Mouse (Mus musculus): Measurements from ENCODE around the gene Cers4. TPM values are rescaled to one million over a fixed set of nuclear protein-coding genes. Genes with fewer than 3 reads are reported as not detected.

Cers4 gene
- polyA plus RNA-seq, 1 experiment from 2014 or later = 58.8 TPM

GRCm38 (mm10) chr8:4521472-4521871 lies 28.6 kb downstream of the Cers4 start:
- H3K9ac ChIP-seq (ENCODE audit: low read depth, low read length) = no peak overlapping the region
- 87% methylated on average over 4 of the region's 4 CpGs for WGBS
- no peak for ATAC-seq
- H3K36me3 ChIP-seq (ENCODE audit: control insufficient read depth, insufficient read depth, low read length) = peaks cover 44% of the 10 kb centered on the region
- H3K27ac ChIP-seq (ENCODE audit: low read length) = no peak overlapping the region
- no peaks in the 10 kb centered on the region for H3K27me3 ChIP-seq (ENCODE audit: control insufficient read depth, insufficient read depth, low read depth, low read length)
- H3K9me3 ChIP-seq (replicated peaks; ENCODE audit: control insufficient read depth, low read length, poor library complexity, severe bottlenecking) = no peaks in the 10 kb centered on the region
- H3K4me1 ChIP-seq (ENCODE audit: control insufficient read depth, insufficient read depth, low read length) = no peaks in the 10 kb centered on the region
- H3K4me3 ChIP-seq (ENCODE audit: low read depth, low read length) = no peak overlapping the region
- H3K4me2 ChIP-seq (ENCODE audit: low read length) = no peak overlapping the region

DNA sequence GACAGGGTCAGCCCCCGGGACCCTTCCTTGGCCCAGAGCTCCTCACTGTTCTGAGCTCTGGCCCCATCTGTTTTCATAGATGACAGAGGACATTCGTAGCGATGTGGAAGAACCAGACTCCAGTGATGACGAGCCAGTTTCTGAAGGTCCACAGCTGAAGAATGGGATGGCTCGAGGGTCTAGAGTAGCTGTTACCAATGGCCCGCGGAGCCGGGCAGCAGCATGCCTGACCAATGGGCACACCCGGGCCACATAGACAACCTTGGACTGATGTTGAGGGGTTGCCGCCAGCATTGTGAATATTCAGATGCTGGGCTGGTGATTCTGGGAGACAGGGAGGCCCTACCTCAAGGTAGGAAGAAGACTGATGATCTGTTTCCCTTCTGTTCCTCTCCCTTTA lies 30.7 kb downstream of the Cers4 start:
- H3K36me3 ChIP-seq (ENCODE audit: control insufficient read depth, insufficient read depth, low read length) = peaks cover 32% of the 10 kb centered on the region
- 95% methylated on average over 10 of the region's 10 CpGs for WGBS

More for the DNA sequence above, 30.7 kb downstream of the Cers4 start:
- Histone ChIP-seq H3K4me2 (ENCODE audit: low read length) (no peak overlapping the region), H3K9ac (ENCODE audit: low read depth, low read length) (no peak overlapping the region), H3K27ac (ENCODE audit: low read length) (no peak overlapping the region), H3K4me1 (ENCODE audit: control insufficient read depth, insufficient read depth, low read length) (no peaks in the 10 kb centered on the region), H3K4me3 (ENCODE audit: low read depth, low read length) (no peak overlapping the region), H3K27me3 (ENCODE audit: control insufficient read depth, insufficient read depth, low read depth, low read length) (no peaks in the 10 kb centered on the region), H3K9me3 (replicated peaks; ENCODE audit: control insufficient read depth, low read length, poor library complexity, severe bottlenecking) (no peaks in the 10 kb centered on the region)
- no peak for ATAC-seq

Other genes starting within 250 kb of the Cers4 start
- gene Tgfbr3l, start 244.8 kb upstream of the Cers4 start, polyA plus RNA-seq (2015; fragmentation: Nextera tagmentation; extraction: Ambion mirVana) = 4.1 and 5.2 TPM in 2 replicates
- 62.2 and 62.9 TPM in 2 replicates for gene Snapc2, start 239.9 kb upstream of the Cers4 start, polyA plus RNA-seq (2015; fragmentation: Nextera tagmentation; extraction: Ambion mirVana)
- 258 and 267 TPM in 2 replicates for gene Ctxn1, start 233.8 kb upstream of the Cers4 start, polyA plus RNA-seq (2015; fragmentation: Nextera tagmentation; extraction: Ambion mirVana)
- gene Timm44, start 217.1 kb upstream of the Cers4 start, polyA plus RNA-seq (2015; fragmentation: Nextera tagmentation; extraction: Ambion mirVana) = 45.3 and 48.1 TPM in 2 replicates
- 18.4 and 18.8 TPM in 2 replicates for gene Ccl25, start 167.8 kb upstream of the Cers4 start, polyA plus RNA-seq (2015; fragmentation: Nextera tagmentation; extraction: Ambion mirVana)
- gene Elavl1, start 167.6 kb upstream of the Cers4 start, polyA plus RNA-seq (2015; fragmentation: Nextera tagmentation; extraction: Ambion mirVana) = 85.9 and 100 TPM in 2 replicates
- 17.6 and 17.7 TPM in 2 replicates for gene Zfp958, start 120.1 kb downstream of the Cers4 start, polyA plus RNA-seq (2015; fragmentation: Nextera tagmentation; extraction: Ambion mirVana)

All from midbrain, embryonic 16.5 days (tissue).